Mouse (Mus musculus) intestine, postnatal 0 days (tissue): Measurements from ENCODE around the gene Vamp1. TPM values are rescaled to one million over a fixed set of nuclear protein-coding genes. Genes with fewer than 3 reads are reported as not detected.

Source experiments
- ATAC-seq: fragments of 200-750 bp; cut with Nextera tagmentation; 2 replicates; pipeline ENCODE4 v1.8.0; 2017; ENCODE audit warnings: mild to moderate bottlenecking, moderate TSS enrichment, moderate library complexity
- H3K27ac ChIP-seq: fragments of 300-500 bp; sonication (generic); 2 replicates; pipeline ENCODE4 v1.5.1; 2014; ENCODE audit warnings: mild to moderate bottlenecking, low read depth, low read length, moderate library complexity
- H3K27me3 ChIP-seq: fragments of 300-500 bp; sonication (generic); replicated peaks from 2 replicates; pipeline ENCODE4 v1.6.1; 2014; ENCODE audit warnings: low read length, mixed read lengths; ENCODE audit not compliant: control insufficient read depth, insufficient read depth
- H3K36me3 ChIP-seq: fragments of 300-500 bp; sonication (generic); 2 replicates; pipeline ENCODE4 v1.6.1; 2014; ENCODE audit warnings: mild to moderate bottlenecking, moderate library complexity; ENCODE audit not compliant: control insufficient read depth, insufficient read depth
- H3K4me1 ChIP-seq: fragments of 300-500 bp; sonication (generic); replicated peaks from 2 replicates; pipeline ENCODE4 v1.6.1; 2014; ENCODE audit warnings: antibody characterized with exemption, low read length, mixed read lengths; ENCODE audit not compliant: control insufficient read depth, insufficient read depth
- H3K4me2 ChIP-seq: fragments of 300-500 bp; sonication (generic); replicated peaks from 2 replicates; pipeline ENCODE4 v1.6.1; 2014; ENCODE audit warnings: low read depth, mild to moderate bottlenecking, moderate library complexity
- H3K4me3 ChIP-seq: fragments of 300-500 bp; sonication (generic); 2 replicates; pipeline ENCODE4 v1.5.1; 2014; ENCODE audit warnings: low read depth, low read length
- H3K9ac ChIP-seq: fragments of 300-500 bp; sonication (generic); 2 replicates; pipeline ENCODE4 v1.6.1; 2014; ENCODE audit warnings: mild to moderate bottlenecking, low read depth, low read length
- H3K9me3 ChIP-seq: fragments of 300-500 bp; sonication (generic); 2 replicates; pipeline ENCODE4 v1.6.1; 2016; ENCODE audit warnings: mixed run types; ENCODE audit not compliant: control insufficient read depth
- CTCF ChIP-seq: sonication (generic); IDR thresholded peaks from 2 replicates; pipeline ENCODE4 v1.5.1; 2016; ENCODE audit warnings: low read depth, mild to moderate bottlenecking, control low read depth, antibody characterized with exemption, moderate library complexity
- WGBS: fragments of 180-500 bp; shearing (Covaris S2); extraction: QIAGEN DNeasy Blood & Tissue Kit; methylation state at CpG from one replicate; pipeline ENCODE4 v1.1.7; 2014; 5-methylcytosine and 5-hydroxymethylcytosine counted together
- polyA plus RNA-seq: library from polyadenylated mRNA; unstranded; fragments of >200 nt; fragmentation: Nextera tagmentation; extraction: Ambion mirVana; gene quantifications from 2 replicates; pipeline ENCODE4 v1.2.1, GENCODE M21; 2015

The Vamp1 gene
- polyA plus RNA-seq, 1 experiment from 2014 or later, result 2.7 TPM

- H3K4me1 ChIP-seq, result no peaks in the 10 kb centered on the region; the same call in 1 of the 2 replicates
- peak; percentile 74 for ATAC-seq
- WGBS, result under 1% methylated on average over 16 of the region's 16 CpGs
Observed at GRCm38 (mm10) chr6:125231117-125232044, 16.0 kb downstream of the Vamp1 start, which contains the start of gene Tapbpl. TSS of gene Tapbpl (minus strand) at chr6:125231860.

GRCm38 (mm10) chr6:125232045-125232437 is 16.7 kb downstream of the Vamp1 start:
- Histone ChIP-seq H3K4me2 (peak overlapping the region; percentile 92), H3K9ac (peak overlapping the region; percentile 74), H3K4me1 (no peaks in the 10 kb centered on the region; the same call in 1 of the 2 replicates), H3K4me3 (peak overlapping the region; percentile 58), H3K9me3 (no peaks in the 10 kb centered on the region), H3K27ac (peak overlapping the region; percentile 93), H3K36me3 (peaks cover 13% of the 10 kb centered on the region; the same call in 1 of the 2 replicates), H3K27me3 (no peaks in the 10 kb centered on the region)
- WGBS, result 33% methylated on average over 4 of the region's 4 CpGs
- TF ChIP-seq CTCF, result no peak
- ATAC-seq, result peak; percentile 21; the same call in 1 of the 2 replicates

More at GRCm38 (mm10) chr6:125231117-125232044, 16.0 kb downstream of the Vamp1 start, which contains the start of gene Tapbpl:
- Histone ChIP-seq H3K36me3 (peaks cover 20% of the 10 kb centered on the region), H3K9ac (peak within 1 kb of the TSS; percentile 74), H3K27ac (peak within 1 kb of the TSS; percentile 93), H3K4me2 (peak within 1 kb of the TSS; percentile 92), H3K9me3 (no peaks in the 10 kb centered on the region), H3K4me3 (peak within 1 kb of the TSS; percentile 58), H3K27me3 (no peaks in the 10 kb centered on the region)
- no peak for TF ChIP-seq CTCF

- no peaks in the 10 kb centered on the region for H3K27me3 ChIP-seq
- no peak for ATAC-seq
- peaks cover 13% of the 10 kb centered on the region; the same call in 1 of the 2 replicates for H3K36me3 ChIP-seq
- no peak overlapping the region for H3K9ac ChIP-seq
- no peaks in the 10 kb centered on the region for H3K9me3 ChIP-seq
- H3K4me2 ChIP-seq, result peak overlapping the region; percentile 92
- H3K4me1 ChIP-seq, result no peaks in the 10 kb centered on the region; the same call in 1 of the 2 replicates
- TF ChIP-seq CTCF, result no peak
- peak overlapping the region; percentile 58; the same call in 1 of the 2 replicates for H3K4me3 ChIP-seq
- no peak overlapping the region; the same call in 1 of the 2 replicates for H3K27ac ChIP-seq
- WGBS, result 82% methylated on average over 6 of the region's 6 CpGs
Observed at GRCm38 (mm10) chr6:125232516-125232915, 17.2 kb downstream of the Vamp1 start.

DNA sequence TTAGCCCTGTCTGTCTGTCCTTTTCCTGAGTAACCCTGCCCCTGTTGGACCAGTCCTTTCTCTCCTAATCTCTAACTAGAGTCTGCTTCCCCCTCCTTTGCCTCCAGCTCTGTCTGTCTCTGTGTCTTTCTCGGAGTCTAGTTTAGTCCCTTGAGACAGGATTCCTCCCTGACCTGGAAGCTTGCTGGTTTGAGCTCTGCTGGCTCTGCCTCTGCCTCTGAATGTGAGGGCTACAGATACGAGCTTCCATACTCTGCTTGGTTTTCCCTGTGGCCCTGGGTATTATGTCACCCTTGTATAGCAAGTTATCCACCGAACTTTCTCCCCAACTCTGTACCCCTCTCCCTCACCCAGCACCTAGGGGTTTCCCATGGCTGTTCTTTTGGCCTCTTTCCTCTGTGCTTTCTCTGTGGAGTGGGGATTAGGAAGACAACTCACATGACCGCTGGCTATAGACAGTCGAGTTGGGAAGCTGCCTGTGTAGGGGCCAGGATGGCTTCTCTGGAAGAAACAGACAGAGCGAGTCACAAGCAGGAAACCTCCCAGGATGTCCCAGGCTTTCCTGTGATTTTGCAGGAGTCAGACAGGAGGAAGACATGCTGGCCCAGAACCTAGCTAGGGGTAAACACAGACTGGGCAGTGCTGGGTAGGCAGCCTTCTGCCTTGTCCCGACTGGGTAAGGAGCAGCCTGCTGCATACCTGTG is 18.6 kb downstream of the Vamp1 start:
- Histone ChIP-seq H3K27ac (no peak overlapping the region), H3K9ac (no peak overlapping the region), H3K4me2 (no peak overlapping the region), H3K4me1 (no peaks in the 10 kb centered on the region; the same call in 1 of the 2 replicates), H3K36me3 (peaks cover 5% of the 10 kb centered on the region; the same call in 1 of the 2 replicates), H3K9me3 (no peaks in the 10 kb centered on the region), H3K27me3 (no peaks in the 10 kb centered on the region), H3K4me3 (no peak overlapping the region)
- 49% methylated on average over 7 of the region's 7 CpGs for WGBS
- ATAC-seq, result no peak
- TF ChIP-seq CTCF, result no peak

DNA sequence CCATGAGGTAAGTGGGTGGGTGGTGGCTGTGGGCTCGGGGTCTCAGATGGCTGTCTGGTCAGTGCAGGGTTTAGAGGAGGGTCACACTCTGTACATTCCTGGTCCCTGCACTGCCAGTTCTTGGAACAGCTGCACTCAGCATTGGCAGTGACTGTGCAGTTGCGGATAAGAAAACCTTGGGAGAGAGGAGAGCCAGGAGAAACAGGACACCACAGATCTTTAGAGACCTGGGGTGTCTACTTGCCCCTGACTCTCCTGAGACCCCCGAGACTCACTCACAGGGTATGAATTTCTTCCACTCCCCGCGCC is 19.1 kb downstream of the Vamp1 start:
- Histone ChIP-seq H3K27me3 (no peaks in the 10 kb centered on the region), H3K9ac (no peak overlapping the region), H3K4me3 (no peak overlapping the region), H3K4me2 (no peak overlapping the region), H3K4me1 (no peaks in the 10 kb centered on the region; the same call in 1 of the 2 replicates), H3K27ac (no peak overlapping the region), H3K36me3 (0 out of 2 replicates have a peak, but pooled peaks cover under 1% of the 10 kb centered on the region), H3K9me3 (no peaks in the 10 kb centered on the region)
- no peak for ATAC-seq
- 57% methylated on average over 5 of the region's 5 CpGs for WGBS
- no peak for TF ChIP-seq CTCF

GRCm38 (mm10) chr6:125236341-125236740 is 21.0 kb downstream of the Vamp1 start:
- Histone ChIP-seq H3K36me3 (no peaks in the 10 kb centered on the region), H3K4me3 (no peak overlapping the region), H3K27me3 (no peaks in the 10 kb centered on the region), H3K27ac (no peak overlapping the region), H3K9me3 (no peaks in the 10 kb centered on the region), H3K9ac (no peak overlapping the region), H3K4me2 (no peak overlapping the region), H3K4me1 (no peaks in the 10 kb centered on the region; the same call in 1 of the 2 replicates)
- TF ChIP-seq CTCF, result no peak
- ATAC-seq, result no peak
- 86% methylated on average over 6 of the region's 6 CpGs for WGBS
